Mouse (Mus musculus) midbrain, embryonic 14.5 days (tissue): ENCODE measurements around the gene Tmem52. TPM values are rescaled to one million over a fixed set of nuclear protein-coding genes. Genes with fewer than 3 reads are reported as not detected.
A peak's percentile ranks its signal among the peaks of the same experiment; 100 is the strongest.

Source experiments
- ATAC-seq: fragments of 200-750 bp; cut with Nextera tagmentation; 2 replicates; pipeline ENCODE4 v1.8.0; 2017; ENCODE audit warnings: moderate number of reproducible peaks, moderate library complexity; ENCODE audit not compliant: low FRiP score, low TSS enrichment
- DNase-seq: peaks from one replicate; pipeline ENCODE4 v3.0.0-alpha.2; 2015
- H3K27ac ChIP-seq: fragments of 300-500 bp; sonication (generic); replicated peaks from 2 replicates; pipeline ENCODE4 v1.5.1; 2014; ENCODE audit warnings: mild to moderate bottlenecking, low read depth, low read length, moderate library complexity
- H3K27me3 ChIP-seq: fragments of 300-500 bp; sonication (generic); 2 replicates; pipeline ENCODE4 v1.6.1; 2014; ENCODE audit warnings: low read length, control low read depth, mixed read lengths; ENCODE audit not compliant: control insufficient read depth, insufficient read depth
- H3K36me3 ChIP-seq: fragments of 300-500 bp; sonication (generic); 2 replicates; pipeline ENCODE4 v1.6.1; 2014; ENCODE audit warnings: low read length, control low read depth; ENCODE audit not compliant: control insufficient read depth, insufficient read depth
- H3K4me1 ChIP-seq: fragments of 300-500 bp; sonication (generic); 2 replicates; pipeline ENCODE4 v1.6.1; 2014; ENCODE audit warnings: mild to moderate bottlenecking, antibody characterized with exemption, low read length, control low read depth; ENCODE audit not compliant: control insufficient read depth, insufficient read depth
- H3K4me2 ChIP-seq: fragments of 300-500 bp; sonication (generic); 2 replicates; pipeline ENCODE4 v1.6.1; 2014; ENCODE audit warnings: mild to moderate bottlenecking, low read length, moderate library complexity
- H3K4me3 ChIP-seq: fragments of 300-500 bp; sonication (generic); replicated peaks from 2 replicates; pipeline ENCODE4 v1.5.1; 2014; ENCODE audit warnings: low read depth, low read length
- H3K9ac ChIP-seq: fragments of 300-500 bp; sonication (generic); replicated peaks from 2 replicates; pipeline ENCODE4 v1.6.1; 2014; ENCODE audit warnings: mild to moderate bottlenecking, low read length, moderate library complexity
- H3K9me3 ChIP-seq: fragments of 300-500 bp; sonication (generic); 2 replicates; pipeline ENCODE4 v1.6.1; 2016; ENCODE audit warnings: low read length, control low read depth, mixed read lengths; ENCODE audit not compliant: control insufficient read depth
- WGBS: fragments of 180-500 bp; shearing (Covaris S2); extraction: QIAGEN DNeasy Blood & Tissue Kit; methylation state at CpG from one replicate; pipeline ENCODE4 v1.1.7; 2014; 5-methylcytosine and 5-hydroxymethylcytosine counted together
- polyA plus RNA-seq: library from polyadenylated mRNA; unstranded; fragments of >200 nt; fragmentation: Nextera tagmentation; extraction: Ambion mirVana; gene quantifications from 2 replicates; pipeline ENCODE4 v1.2.1, GENCODE M21; 2014

The Tmem52 gene
- polyA plus RNA-seq, 1 experiment from 2014 or later, result 0.57 TPM

- H3K4me1 ChIP-seq, result no peaks in the 10 kb centered on the region
- no peak overlapping the region for H3K9ac ChIP-seq
- no peak for ATAC-seq
- no peaks in the 10 kb centered on the region for H3K27me3 ChIP-seq
- no peaks in the 10 kb centered on the region for H3K9me3 ChIP-seq
- no peak for DNase-seq
- 75% methylated on average over 3 of the region's 3 CpGs for WGBS
- H3K27ac ChIP-seq, result no peak overlapping the region
- no peaks in the 10 kb centered on the region for H3K36me3 ChIP-seq
- H3K4me2 ChIP-seq, result no peak overlapping the region
- no peak overlapping the region for H3K4me3 ChIP-seq
Observed at GRCm38 (mm10) chr4:155442808-155443207, 26.1 kb upstream of the Tmem52 start.

GRCm38 (mm10) chr4:155451597-155451996 is 17.3 kb upstream of the Tmem52 start:
- Histone ChIP-seq H3K4me1 (no peaks in the 10 kb centered on the region), H3K4me3 (no peak overlapping the region), H3K4me2 (no peak overlapping the region), H3K27ac (no peak overlapping the region), H3K27me3 (no peaks in the 10 kb centered on the region), H3K36me3 (no peaks in the 10 kb centered on the region), H3K9ac (no peak overlapping the region), H3K9me3 (no peaks in the 10 kb centered on the region)
- ATAC-seq (no peak), DNase-seq (peak; percentile 1)
- WGBS, result 36% methylated on average over 10 of the region's 10 CpGs

- H3K4me1 ChIP-seq, result no peaks in the 10 kb centered on the region
- DNase-seq, result no peak
- H3K36me3 ChIP-seq, result no peaks in the 10 kb centered on the region
- ATAC-seq, result no peak
- no peak overlapping the region for H3K27ac ChIP-seq
- H3K27me3 ChIP-seq, result no peaks in the 10 kb centered on the region
- H3K4me3 ChIP-seq, result no peak overlapping the region
- no peak overlapping the region for H3K9ac ChIP-seq
- no peaks in the 10 kb centered on the region for H3K9me3 ChIP-seq
- 83% methylated on average over 5 of the region's 5 CpGs for WGBS
- H3K4me2 ChIP-seq, result no peak overlapping the region
Observed at GRCm38 (mm10) chr4:155458575-155458974, 10.3 kb upstream of the Tmem52 start.

- Histone ChIP-seq H3K9ac (no peak overlapping the region), H3K27me3 (no peaks in the 10 kb centered on the region), H3K4me1 (no peaks in the 10 kb centered on the region), H3K4me2 (no peak overlapping the region), H3K27ac (no peak overlapping the region), H3K9me3 (no peaks in the 10 kb centered on the region), H3K36me3 (no peaks in the 10 kb centered on the region), H3K4me3 (no peak overlapping the region)
- WGBS, result 82% methylated on average over 13 of the region's 13 CpGs
- DNase-seq (no peak), ATAC-seq (no peak)
Observed at GRCm38 (mm10) chr4:155463050-155463449, 5.9 kb upstream of the Tmem52 start.

GRCm38 (mm10) chr4:155463611-155464010 is 5.3 kb upstream of the Tmem52 start:
- Histone ChIP-seq H3K4me3 (no peak overlapping the region), H3K4me1 (no peaks in the 10 kb centered on the region), H3K9ac (no peak overlapping the region), H3K4me2 (no peak overlapping the region), H3K27me3 (no peaks in the 10 kb centered on the region), H3K27ac (no peak overlapping the region), H3K9me3 (no peaks in the 10 kb centered on the region), H3K36me3 (no peaks in the 10 kb centered on the region)
- DNase-seq (no peak), ATAC-seq (no peak)
- WGBS, result 90% methylated on average over 6 of the region's 6 CpGs

GRCm38 (mm10) chr4:155464061-155464460 is 4.9 kb upstream of the Tmem52 start:
- Histone ChIP-seq H3K9ac (no peak overlapping the region), H3K27me3 (no peaks in the 10 kb centered on the region), H3K4me3 (no peak overlapping the region), H3K4me2 (no peak overlapping the region), H3K4me1 (no peaks in the 10 kb centered on the region), H3K9me3 (no peaks in the 10 kb centered on the region), H3K36me3 (no peaks in the 10 kb centered on the region), H3K27ac (no peak overlapping the region)
- WGBS, result 88% methylated on average over 4 of the region's 4 CpGs
- no peak for DNase-seq
- no peak for ATAC-seq

- Histone ChIP-seq H3K9ac (no peak overlapping the region), H3K27me3 (no peaks in the 10 kb centered on the region), H3K36me3 (no peaks in the 10 kb centered on the region), H3K27ac (no peak overlapping the region), H3K4me3 (no peak overlapping the region), H3K4me1 (no peaks in the 10 kb centered on the region), H3K4me2 (no peak overlapping the region), H3K9me3 (no peaks in the 10 kb centered on the region)
- DNase-seq (no peak), ATAC-seq (no peak)
- WGBS, result 73% methylated on average over 6 of the region's 6 CpGs
Observed at GRCm38 (mm10) chr4:155465607-155466006, 3.3 kb upstream of the Tmem52 start.

GRCm38 (mm10) chr4:155466080-155466479 is 2.8 kb upstream of the Tmem52 start:
- Histone ChIP-seq H3K4me2 (no peak overlapping the region), H3K9ac (no peak overlapping the region), H3K9me3 (no peaks in the 10 kb centered on the region), H3K36me3 (no peaks in the 10 kb centered on the region), H3K4me3 (no peak overlapping the region), H3K4me1 (no peaks in the 10 kb centered on the region), H3K27me3 (no peaks in the 10 kb centered on the region), H3K27ac (no peak overlapping the region)
- DNase-seq, result no peak
- 85% methylated on average over 5 of the region's 5 CpGs for WGBS
- ATAC-seq, result no peak

- H3K9ac ChIP-seq, result no peak overlapping the region
- H3K4me1 ChIP-seq, result no peaks in the 10 kb centered on the region
- H3K4me2 ChIP-seq, result no peak overlapping the region
- H3K4me3 ChIP-seq, result no peak overlapping the region
- H3K9me3 ChIP-seq, result no peaks in the 10 kb centered on the region
- H3K27me3 ChIP-seq, result no peaks in the 10 kb centered on the region
- ATAC-seq, result no peak
- 80% methylated on average over 13 of the region's 13 CpGs for WGBS
- no peaks in the 10 kb centered on the region for H3K36me3 ChIP-seq
- H3K27ac ChIP-seq, result no peak overlapping the region
- no peak for DNase-seq
Observed at GRCm38 (mm10) chr4:155467237-155468010, 1.5 kb upstream of the Tmem52 start.
